ENCODE assay signal across 14 mouse cellular contexts in genomic region chr11:109278186-109278585, GRCm38 (mm10). TPM values are rescaled to one million over a fixed set of nuclear protein-coding genes. Genes with fewer than 3 reads are reported as not detected.
A peak's percentile ranks its signal among the peaks of the same experiment; 100 is the strongest.
DNase-seq lines count a peak whose midpoint lies in the region; ATAC-seq lines count a peak whose summit lies in the region.
"Had no signal": no experiment of that assay in that cellular context is flagged by ENCODE, and none has a peak within 500 bp of the region (broad histone marks: within the 10 kb centered on the region; RNA-seq: fewer than 3 reads in every experiment).

No protein-coding gene starts in this region.

- DNase-seq in cerebellum, postnatal 10 days: peak; percentile 56 to 69
- no peak for DNase-seq in cerebellum, adult 9-11 months
- peak; percentile 28 for DNase-seq in hindbrain, embryonic 14.5 days (ENCODE audit: low spot score)
- DNase-seq in hindbrain, embryonic 11.5 days (ENCODE audit: low spot score): no peak
- DNase-seq in MN1 (ENCODE audit: low spot score): peak; percentile 55
- DNase-seq in layer of hippocampus, adult 9-11 months: peak; percentile 69
- no peak for DNase-seq in lung, postnatal 14 days
- DNase-seq in kidney, postnatal 25 days: no peak
- DNase-seq: cerebellum, adult 8-10 months; heart, adult 2 months; kidney, adult 18-20 months had no signal

- peaks cover 4% of the 10 kb centered on the region; the same call in 1 of the 2 replicates for H3K9me3 ChIP-seq in hindbrain, embryonic 14.5 days (ENCODE audit: control insufficient read depth, low read length)
- no peaks in the 10 kb centered on the region for H3K9me3 ChIP-seq in hindbrain, embryonic 11.5 days (ENCODE audit: control insufficient read depth, low read length)
- H3K9me3 ChIP-seq: liver, embryonic 15.5 days had no signal

- no peaks in the 10 kb centered on the region; the same call in none of the 2 replicates for H3K4me1 ChIP-seq in hindbrain, embryonic 14.5 days (replicated peaks; ENCODE audit: control insufficient read depth, insufficient read depth, low read length)
- H3K4me1 ChIP-seq in hindbrain, embryonic 11.5 days (replicated peaks; ENCODE audit: control insufficient read depth, insufficient read depth, low read length): no peaks in the 10 kb centered on the region
- H3K4me1 ChIP-seq: embryonic facial prominence, embryonic 12.5 days; liver, embryonic 15.5 days had no signal

- WGBS in hindbrain, embryonic 14.5 days: 59% methylated on average over 7 of the region's 7 CpGs
- 85% methylated on average over 7 of the region's 7 CpGs for WGBS in hindbrain, embryonic 11.5 days

- H3K36me3 ChIP-seq in hindbrain, embryonic 14.5 days (replicated peaks; ENCODE audit: control insufficient read depth, insufficient read depth): peaks cover 9% of the 10 kb centered on the region; the same call in 1 of the 2 replicates
- H3K36me3 ChIP-seq in hindbrain, embryonic 11.5 days (ENCODE audit: control insufficient read depth, insufficient read depth, low read length): no peaks in the 10 kb centered on the region
- H3K36me3 ChIP-seq: embryonic facial prominence, embryonic 12.5 days; liver, embryonic 15.5 days had no signal

- no peak overlapping the region for H3K4me3 ChIP-seq in hindbrain, embryonic 14.5 days (replicated peaks; ENCODE audit: low read length)
- no peak overlapping the region for H3K4me3 ChIP-seq in hindbrain, embryonic 11.5 days (ENCODE audit: low read depth, low read length)
- H3K4me3 ChIP-seq: embryonic facial prominence, embryonic 12.5 days; heart, adult 2 months; liver, embryonic 15.5 days had no signal

- peak overlapping the region; percentile 32; the same call in 1 of the 2 replicates for H3K27ac ChIP-seq in hindbrain, embryonic 14.5 days
- no peak overlapping the region for H3K27ac ChIP-seq in hindbrain, embryonic 11.5 days (ENCODE audit: low read depth, low read length)
- H3K27ac ChIP-seq: embryonic facial prominence, embryonic 12.5 days; heart, adult 2 months; liver, embryonic 15.5 days; macrophage had no signal

- H3K27me3 ChIP-seq in hindbrain, embryonic 14.5 days (ENCODE audit: control insufficient read depth, insufficient read depth, low read length): no peaks in the 10 kb centered on the region
- no peaks in the 10 kb centered on the region for H3K27me3 ChIP-seq in hindbrain, embryonic 11.5 days (ENCODE audit: control insufficient read depth, insufficient read depth, low read length)
- H3K27me3 ChIP-seq: embryonic facial prominence, embryonic 12.5 days; liver, embryonic 15.5 days had no signal

- no peak for ATAC-seq in hindbrain, embryonic 14.5 days (ENCODE audit: low FRiP score)
- ATAC-seq in hindbrain, embryonic 11.5 days (ENCODE audit: low FRiP score): no peak

- no peak overlapping the region for H3K4me2 ChIP-seq in hindbrain, embryonic 14.5 days (replicated peaks)
- H3K4me2 ChIP-seq in hindbrain, embryonic 11.5 days (replicated peaks; ENCODE audit: low read depth, low read length): no peak overlapping the region
- H3K4me2 ChIP-seq: embryonic facial prominence, embryonic 12.5 days; liver, embryonic 15.5 days had no signal

- no peak overlapping the region for H3K9ac ChIP-seq in hindbrain, embryonic 14.5 days
- no peak overlapping the region for H3K9ac ChIP-seq in hindbrain, embryonic 11.5 days (ENCODE audit: low read depth, low read length)
- H3K9ac ChIP-seq: embryonic facial prominence, embryonic 12.5 days; liver, embryonic 15.5 days had no signal

RNA-seq across cellular contexts. Expression of gene Rgs9, which starts 19.7 kb away (rescaled TPM):
- 8.9 and 10.7 TPM in 2 replicates for polyA plus RNA-seq in hindbrain, embryonic 14.5 days (2014; fragmentation: Nextera tagmentation; extraction: Ambion mirVana)
- polyA plus RNA-seq in hindbrain, embryonic 11.5 days (2014; fragmentation: Nextera tagmentation; extraction: Ambion mirVana): 1.7 and 2.4 TPM in 2 replicates
- polyA plus RNA-seq: macrophage had no signal

Comparison
In these comparisons a context has a peak if more than half of its experiments do, and no peak if none do; other contexts are left out.
1. DNase-seq: peak in cerebellum, postnatal 10 days (2 of 2), hindbrain, embryonic 14.5 days (single experiment), MN1 (single experiment) and layer of hippocampus, adult 9-11 months (single experiment); none in cerebellum, adult 9-11 months (single experiment), hindbrain, embryonic 11.5 days (single experiment), lung, postnatal 14 days (single experiment) and kidney, postnatal 25 days (0 of 2).